Mouse (Mus musculus) induced T-regulatory cell, adult 2 months (primary cell): ENCODE results near the gene Gm28048.

ENCODE experiments used
- DNase-seq: peaks from one replicate; pipeline ENCODE4 v3.0.0-alpha.2; 2012; ENCODE audit warnings: low read depth

The Gm28048 gene

GRCm38 (mm10) chr11:22889224-22889623 lies 92.7 kb downstream of the Gm28048 start:
- DNase-seq = no peak

GRCm38 (mm10) chr11:22886991-22887390 lies 94.9 kb downstream of the Gm28048 start:
- no peak for DNase-seq

- no peak for DNase-seq
These were observed 96.5 kb downstream of the Gm28048 start for GRCm38 (mm10) chr11:22885350-22885749.

- no peak for DNase-seq
These were observed 98.2 kb downstream of the Gm28048 start for GRCm38 (mm10) chr11:22883676-22884075.

- no peak for DNase-seq
These were observed 99.0 kb downstream of the Gm28048 start for GRCm38 (mm10) chr11:22882926-22883325.

GRCm38 (mm10) chr11:22880383-22881172 lies 101.3 kb downstream of the Gm28048 start:
- no peak for DNase-seq

GRCm38 (mm10) chr11:22879645-22880044 lies 102.2 kb downstream of the Gm28048 start:
- no peak for DNase-seq

- no peak for DNase-seq
These were observed 105.1 kb downstream of the Gm28048 start for GRCm38 (mm10) chr11:22876680-22877330.

GRCm38 (mm10) chr11:22875279-22875678 lies 106.6 kb downstream of the Gm28048 start:
- no peak for DNase-seq

GRCm38 (mm10) chr11:22874747-22875146 lies 107.1 kb downstream of the Gm28048 start:
- no peak for DNase-seq

GRCm38 (mm10) chr11:22873383-22873782 lies 108.5 kb downstream of the Gm28048 start:
- DNase-seq = no peak

GRCm38 (mm10) chr11:22872307-22872680 lies 109.6 kb downstream of the Gm28048 start:
- no peak for DNase-seq

- peak; percentile 72 for DNase-seq
These were observed 110.1 kb downstream of the Gm28048 start for GRCm38 (mm10) chr11:22871628-22872306.

- DNase-seq = no peak
These were observed 113.3 kb downstream of the Gm28048 start for GRCm38 (mm10) chr11:22868582-22868981.

- DNase-seq = no peak
These were observed 114.2 kb downstream of the Gm28048 start for GRCm38 (mm10) chr11:22867691-22868090.

GRCm38 (mm10) chr11:22865635-22866246 lies 116.1 kb downstream of the Gm28048 start:
- DNase-seq = peak; percentile 75

- no peak for DNase-seq
These were observed 117.4 kb downstream of the Gm28048 start for GRCm38 (mm10) chr11:22864305-22865060.

GRCm38 (mm10) chr11:22863581-22863980 lies 118.3 kb downstream of the Gm28048 start:
- no peak for DNase-seq

GRCm38 (mm10) chr11:22861315-22861714 lies 120.6 kb downstream of the Gm28048 start:
- DNase-seq = peak; percentile 27

- DNase-seq = peak; percentile 83
These were observed 121.3 kb downstream of the Gm28048 start, which contains the start of gene B3gnt2 for GRCm38 (mm10) chr11:22860335-22861227. TSS of gene B3gnt2 (minus strand) at chr11:22860961.
